Mouse (Mus musculus) MEL (cell line): ENCODE data around the gene Gm36028. TPM values are rescaled to one million over a fixed set of nuclear protein-coding genes. Genes with fewer than 3 reads are reported as not detected.

Experiments
- DNase-seq: peaks from one replicate; pipeline ENCODE4 v3.0.0; 2011; ENCODE audit warnings: low read depth, low spot score
- H3K27ac ChIP-seq: 2 replicates; pipeline ENCODE4 v1.5.1; 2012; ENCODE audit warnings: low read depth, mild to moderate bottlenecking, control low read depth, low read length, moderate library complexity; ENCODE audit not compliant: control insufficient read depth
- H3K27me3 ChIP-seq, 2 experiments: fragments of 150-350 bp in 1 of 2; sonication (generic) in 1 of 2; 2 replicates each; pipeline ENCODE4 v1.6.1; 2012; ENCODE audit warnings: low read length in 2 of 2, mild to moderate bottlenecking in 2 of 2, improper control_type of control experiment in 1 of 2, moderate library complexity in 1 of 2; ENCODE audit not compliant: insufficient read depth in 2 of 2, control insufficient read depth in 1 of 2
- H3K36me3 ChIP-seq, 2 experiments: 2 replicates each; pipeline ENCODE4 v1.6.1; 2012 to 2014; ENCODE audit warnings: low read length in 2 of 2, improper control_type of control experiment in 1 of 2, inconsistent platforms in 1 of 2, mild to moderate bottlenecking in 1 of 2; ENCODE audit not compliant: insufficient read depth in 2 of 2, control insufficient read depth in 1 of 2
- H3K4me1 ChIP-seq, 2 experiments: fragments of 150-350 bp in 1 of 2; sonication (generic) in 1 of 2; 2 replicates each; pipeline ENCODE4 v1.6.1; 2012; ENCODE audit warnings: low read length in 2 of 2, improper control_type of control experiment in 1 of 2, mild to moderate bottlenecking in 1 of 2; ENCODE audit not compliant: insufficient read depth in 2 of 2, control insufficient read depth in 1 of 2
- H3K4me3 ChIP-seq, 2 experiments: fragments of 150-350 bp in 1 of 2; sonication (generic) in 1 of 2; 2 replicates each; pipeline ENCODE4 v1.5.1; 2012; ENCODE audit warnings: low read depth in 2 of 2, low read length in 2 of 2, mild to moderate bottlenecking in 2 of 2, moderate library complexity in 2 of 2, control low read depth in 1 of 2, improper control_type of control experiment in 1 of 2; ENCODE audit not compliant: control insufficient read depth in 1 of 2, insufficient read depth in 1 of 2
- H3K79me2 ChIP-seq: 2 replicates; pipeline ENCODE4 v1.6.1; 2012; ENCODE audit warnings: mild to moderate bottlenecking, low read length, moderate library complexity; ENCODE audit not compliant: control insufficient read depth, poor library complexity, insufficient read depth
- H3K9ac ChIP-seq: 2 replicates; pipeline ENCODE4 v1.6.1; 2012; ENCODE audit warnings: low read depth, mild to moderate bottlenecking, control low read depth, low read length, moderate library complexity; ENCODE audit not compliant: control insufficient read depth, poor library complexity, severe bottlenecking
- H3K9me3 ChIP-seq: fragments of 150-350 bp; sonication (generic); replicated peaks from 2 replicates; pipeline ENCODE4 v1.6.1; 2012; ENCODE audit warnings: mild to moderate bottlenecking, low read length, improper control_type of control experiment, moderate library complexity; ENCODE audit not compliant: insufficient read depth
- CHD2 ChIP-seq: IDR thresholded peaks from 2 replicates; pipeline ENCODE4 v1.6.1; 2011; ENCODE audit warnings: low read length, improper control_type of control experiment
- E2F4 ChIP-seq: IDR thresholded peaks from 2 replicates; pipeline ENCODE4 v1.6.1; 2011; ENCODE audit warnings: low read depth, low read length, improper control_type of control experiment, borderline replicate concordance
- EP300 ChIP-seq, 2 experiments: IDR thresholded peaks; 2 replicates each; pipeline ENCODE4 v1.6.1; 2011; ENCODE audit warnings: improper control_type of control experiment in 2 of 2, low read length in 2 of 2, low read depth in 1 of 2, mild to moderate bottlenecking in 1 of 2
- GATA1 ChIP-seq: IDR thresholded peaks from 2 replicates; pipeline ENCODE4 v1.6.1; 2011; ENCODE audit warnings: low read depth, low read length, improper control_type of control experiment
- MAFK ChIP-seq: IDR thresholded peaks from 2 replicates; pipeline ENCODE4 v1.6.1; 2011; ENCODE audit warnings: low read depth, mild to moderate bottlenecking, low read length, improper control_type of control experiment, borderline replicate concordance
- MAX ChIP-seq: IDR thresholded peaks from 2 replicates; pipeline ENCODE4 v1.6.1; 2011; ENCODE audit warnings: low read length, improper control_type of control experiment
- MAZ ChIP-seq: IDR thresholded peaks from 2 replicates; pipeline ENCODE4 v1.6.1; 2012; ENCODE audit warnings: low read depth, mild to moderate bottlenecking, inconsistent platforms, low read length, improper control_type of control experiment
- MEF2A ChIP-seq: IDR thresholded peaks from 2 replicates; pipeline ENCODE4 v1.6.1; 2014; ENCODE audit warnings: low read depth, mild to moderate bottlenecking, inconsistent platforms, low read length, improper control_type of control experiment; ENCODE audit not compliant: poor library complexity, insufficient replicate concordance, severe bottlenecking; ENCODE audit errors: extremely low read depth
- MYB ChIP-seq: IDR thresholded peaks from 2 replicates; pipeline ENCODE4 v1.6.1; 2011; ENCODE audit warnings: mild to moderate bottlenecking, low read depth, low read length, improper control_type of control experiment
- NELFE ChIP-seq: IDR thresholded peaks from 2 replicates; pipeline ENCODE4 v1.6.1; 2011; ENCODE audit warnings: low read depth, low read length, improper control_type of control experiment
- RCOR1 ChIP-seq: IDR thresholded peaks from 2 replicates; pipeline ENCODE4 v1.6.1; 2012; ENCODE audit warnings: low read depth, mild to moderate bottlenecking, inconsistent platforms, low read length, improper control_type of control experiment
- SIN3A ChIP-seq: IDR thresholded peaks from 2 replicates; pipeline ENCODE4 v1.6.1; 2012; ENCODE audit warnings: low read length, improper control_type of control experiment, inconsistent platforms
- UBTF ChIP-seq: IDR thresholded peaks from 2 replicates; pipeline ENCODE4 v1.6.1; 2012; ENCODE audit warnings: low read depth, mild to moderate bottlenecking, inconsistent platforms, low read length, improper control_type of control experiment, moderate library complexity, borderline replicate concordance; ENCODE audit not compliant: insufficient read depth
- USF1 ChIP-seq: IDR thresholded peaks from 2 replicates; pipeline ENCODE4 v1.6.1; 2014; ENCODE audit warnings: low read depth, mild to moderate bottlenecking, inconsistent platforms, low read length, improper control_type of control experiment, moderate library complexity
- USF2 ChIP-seq, 2 experiments: IDR thresholded peaks; 2 replicates each; pipeline ENCODE4 v1.6.1; 2011 to 2012; ENCODE audit warnings: improper control_type of control experiment in 2 of 2, low read length in 2 of 2, borderline replicate concordance in 1 of 2, inconsistent platforms in 1 of 2, low read depth in 1 of 2, mild to moderate bottlenecking in 1 of 2; ENCODE audit not compliant: insufficient read depth in 1 of 2
- ZC3H11A ChIP-seq: IDR thresholded peaks from 2 replicates; pipeline ENCODE4 v1.6.1; 2012; ENCODE audit warnings: low read depth, mild to moderate bottlenecking, inconsistent platforms, low read length, improper control_type of control experiment
- ZMIZ1 ChIP-seq: IDR thresholded peaks from 2 replicates; pipeline ENCODE4 v1.6.1; 2012; ENCODE audit warnings: low read depth, mild to moderate bottlenecking, inconsistent platforms, low read length, improper control_type of control experiment, moderate library complexity
- polyA plus RNA-seq, 2 experiments: library from polyadenylated mRNA; stranded (reverse) in 1 of 2; unstranded in 1 of 2; fragments of >175 nt in 1 of 2; fragments of >200 nt in 1 of 2; gene quantifications; 2 replicates each; pipeline versions ENCODE4 v1.2.1 to v1.2.4; 2012; ENCODE audit warnings: low replicate concordance in 2 of 2, low read depth in 1 of 2; ENCODE audit not compliant: insufficient read length in 2 of 2, insufficient read depth in 1 of 2, missing spikeins in 1 of 2
- total RNA-seq: library from RNA; depleted of rRNA; stranded (reverse); fragments of 300-350 nt; gene quantifications from 2 replicates; pipeline ENCODE4 v1.2.3, GENCODE M21; 2012

Gm36028 gene
- total and polyA plus RNA-seq, 3 experiments: not detected

GRCm38 (mm10) chr16:37847081-37847480, 13.9 kb downstream of the Gm36028 start:
- H3K9ac ChIP-seq: no peak overlapping the region
- DNase-seq: no peak
- H3K4me3 ChIP-seq: no peak overlapping the region
- no peaks in the 10 kb centered on the region for H3K4me1 ChIP-seq
- TF ChIP-seq ZMIZ1 (no peak), MEF2A (no peak), SIN3A (no peak), ZC3H11A (no peak), MAZ (no peak), MAFK (no peak), USF1 (no peak), CHD2 (no peak), MAX (no peak), UBTF (no peak), NELFE (no peak), EP300 (IDR thresholded peaks at IDR 0.05; ENCODE audit: low read depth in 1 of 2, low read length in 2 of 2) (no peak), GATA1 (no peak), MYB (no peak), E2F4 (no peak), USF2 (IDR thresholded peaks at IDR 0.05; ENCODE audit: borderline replicate concordance in 1 of 2, insufficient read depth in 1 of 2, low read depth in 1 of 2, low read length in 2 of 2) (no peak)
- H3K9me3 ChIP-seq: no peaks in the 10 kb centered on the region
- no peaks in the 10 kb centered on the region for H3K79me2 ChIP-seq
- no peaks in the 10 kb centered on the region for H3K36me3 ChIP-seq
- H3K27me3 ChIP-seq: peaks cover 5 to 7% of the 10 kb centered on the region in 2 experiments
- no peak overlapping the region for H3K27ac ChIP-seq

GRCm38 (mm10) chr16:37845202-37845925, 15.6 kb downstream of the Gm36028 start:
- Histone ChIP-seq H3K4me3 (no peak overlapping the region), H3K36me3 (no peaks in the 10 kb centered on the region), H3K9ac (no peak overlapping the region), H3K4me1 (no peaks in the 10 kb centered on the region), H3K79me2 (no peaks in the 10 kb centered on the region), H3K27ac (no peak overlapping the region), H3K9me3 (no peaks in the 10 kb centered on the region), H3K27me3 (peaks cover 5 to 8% of the 10 kb centered on the region in 2 experiments)
- TF ChIP-seq CHD2 (no peak), RCOR1 (peak; percentile 57; the same call in 1 of the 2 replicates)
- DNase-seq: peak; percentile 5
